Mouse (Mus musculus) intestine, embryonic 15.5 days (tissue): ENCODE measurements around the gene Prokr2. TPM values are rescaled to one million over a fixed set of nuclear protein-coding genes. Genes with fewer than 3 reads are reported as not detected.

Experiments used
- ATAC-seq: fragments of 200-750 bp; cut with Nextera tagmentation; 2 replicates; pipeline ENCODE4 v1.8.0; 2017; ENCODE audit warnings: moderate TSS enrichment, moderate library complexity
- H3K27ac ChIP-seq: fragments of 300-500 bp; sonication (generic); 2 replicates; pipeline ENCODE4 v1.5.1; 2015; ENCODE audit warnings: mild to moderate bottlenecking, inconsistent platforms
- H3K27me3 ChIP-seq: fragments of 300-500 bp; sonication (generic); replicated peaks from 2 replicates; pipeline ENCODE4 v1.6.1; 2015; ENCODE audit warnings: inconsistent platforms
- H3K36me3 ChIP-seq: fragments of 300-500 bp; sonication (generic); 2 replicates; pipeline ENCODE4 v1.6.1; 2015; ENCODE audit warnings: inconsistent platforms
- H3K4me1 ChIP-seq: fragments of 300-500 bp; sonication (generic); replicated peaks from 2 replicates; pipeline ENCODE4 v1.6.1; 2015; ENCODE audit warnings: inconsistent platforms
- H3K4me2 ChIP-seq: fragments of 300-500 bp; sonication (generic); replicated peaks from 2 replicates; pipeline ENCODE4 v1.6.1; 2015; ENCODE audit warnings: mild to moderate bottlenecking, inconsistent platforms
- H3K4me3 ChIP-seq: fragments of 300-500 bp; sonication (generic); replicated peaks from 2 replicates; pipeline ENCODE4 v1.5.1; 2015; ENCODE audit warnings: inconsistent platforms
- H3K9ac ChIP-seq: fragments of 300-500 bp; sonication (generic); 2 replicates; pipeline ENCODE4 v1.6.1; 2015; ENCODE audit warnings: inconsistent platforms
- H3K9me3 ChIP-seq: fragments of 300-500 bp; sonication (generic); 2 replicates; pipeline ENCODE4 v1.6.1; 2016; ENCODE audit warnings: inconsistent platforms
- WGBS: fragments of 180-500 bp; shearing (Covaris S2); methylation state at CpG from one replicate; pipeline ENCODE4 v1.1.7; 2015; 5-methylcytosine and 5-hydroxymethylcytosine counted together
- polyA plus RNA-seq: library from polyadenylated mRNA; unstranded; fragments of >200 nt; fragmentation: Nextera tagmentation; extraction: Ambion mirVana; gene quantifications from 2 replicates; pipeline ENCODE4 v1.2.1, GENCODE M21; 2015

The Prokr2 gene
- polyA plus RNA-seq: 0.21 and 0.34 TPM in 2 replicates

- Histone ChIP-seq H3K9me3 (no peaks in the 10 kb centered on the region), H3K9ac (peak within 1 kb of the TSS; percentile 1; the same call in 1 of the 2 replicates), H3K36me3 (no peaks in the 10 kb centered on the region), H3K27me3 (peaks cover 15% of the 10 kb centered on the region), H3K4me2 (peak within 1 kb of the TSS; percentile 97), H3K27ac (no peak within 1 kb of the TSS), H3K4me3 (peak within 1 kb of the TSS; percentile 47), H3K4me1 (peaks cover 7% of the 10 kb centered on the region; the same call in 1 of the 2 replicates)
- peak; percentile 65 for ATAC-seq
- WGBS: 1% methylated on average over 29 of the region's 29 CpGs
These were observed at the start of gene Prokr2 for GRCm38 (mm10) chr2:132385194-132385838. TSS of gene Prokr2 (minus strand) at chr2:132385447.

GRCm38 (mm10) chr2:132427160-132427941 is 42.1 kb upstream of the Prokr2 start:
- ATAC-seq: no peak
- Histone ChIP-seq H3K36me3 (no peaks in the 10 kb centered on the region), H3K9ac (no peak overlapping the region), H3K4me2 (no peak overlapping the region), H3K27ac (no peak overlapping the region), H3K4me1 (no peaks in the 10 kb centered on the region), H3K27me3 (no peaks in the 10 kb centered on the region), H3K4me3 (no peak overlapping the region), H3K9me3 (no peaks in the 10 kb centered on the region)
- 63% methylated on average over 17 of the region's 17 CpGs for WGBS

- H3K4me1 ChIP-seq: no peaks in the 10 kb centered on the region
- no peaks in the 10 kb centered on the region for H3K27me3 ChIP-seq
- no peak overlapping the region for H3K27ac ChIP-seq
- no peak overlapping the region for H3K4me3 ChIP-seq
- ATAC-seq: no peak
- no peaks in the 10 kb centered on the region for H3K9me3 ChIP-seq
- no peaks in the 10 kb centered on the region for H3K36me3 ChIP-seq
- H3K4me2 ChIP-seq: no peak overlapping the region
- WGBS: 65% methylated on average over 6 of the region's 6 CpGs
- no peak overlapping the region for H3K9ac ChIP-seq
These were observed 40.3 kb upstream of the Prokr2 start for GRCm38 (mm10) chr2:132425576-132425975.

- H3K9me3 ChIP-seq: no peaks in the 10 kb centered on the region
- no peaks in the 10 kb centered on the region for H3K27me3 ChIP-seq
- no peak overlapping the region for H3K4me3 ChIP-seq
- no peak overlapping the region for H3K4me2 ChIP-seq
- H3K4me1 ChIP-seq: no peaks in the 10 kb centered on the region
- 67% methylated on average over 7 of the region's 7 CpGs for whole genome bisulfite sequencing
- no peaks in the 10 kb centered on the region for H3K36me3 ChIP-seq
- no peak overlapping the region for H3K27ac ChIP-seq
- no peak overlapping the region for H3K9ac ChIP-seq
- no peak for ATAC-seq
These were observed 38.3 kb upstream of the Prokr2 start for GRCm38 (mm10) chr2:132423411-132424047.

GRCm38 (mm10) chr2:132422846-132423245 is 37.6 kb upstream of the Prokr2 start:
- 84% methylated on average over 9 of the region's 9 CpGs for WGBS

GRCm38 (mm10) chr2:132418414-132418813 is 33.2 kb upstream of the Prokr2 start:
- Histone ChIP-seq H3K9ac (no peak overlapping the region), H3K36me3 (no peaks in the 10 kb centered on the region), H3K4me3 (no peak overlapping the region), H3K4me2 (no peak overlapping the region), H3K27me3 (no peaks in the 10 kb centered on the region), H3K27ac (no peak overlapping the region), H3K4me1 (no peaks in the 10 kb centered on the region), H3K9me3 (no peaks in the 10 kb centered on the region)
- WGBS: 88% methylated on average over 2 of the region's 2 CpGs
- no peak for ATAC-seq

More at GRCm38 (mm10) chr2:132422846-132423245, 37.6 kb upstream of the Prokr2 start:
- no peaks in the 10 kb centered on the region for H3K9me3 ChIP-seq
- no peak overlapping the region for H3K4me3 ChIP-seq
- H3K9ac ChIP-seq: no peak overlapping the region
- H3K27me3 ChIP-seq: no peaks in the 10 kb centered on the region
- no peak overlapping the region for H3K27ac ChIP-seq
- no peaks in the 10 kb centered on the region for H3K36me3 ChIP-seq
- H3K4me2 ChIP-seq: no peak overlapping the region
- ATAC-seq: no peak
- H3K4me1 ChIP-seq: no peaks in the 10 kb centered on the region

GRCm38 (mm10) chr2:132410126-132410525 is 24.9 kb upstream of the Prokr2 start:
- H3K27me3 ChIP-seq: no peaks in the 10 kb centered on the region
- no peaks in the 10 kb centered on the region for H3K4me1 ChIP-seq
- H3K4me2 ChIP-seq: no peak overlapping the region
- no peaks in the 10 kb centered on the region for H3K9me3 ChIP-seq
- no peak overlapping the region for H3K9ac ChIP-seq
- WGBS: 85% methylated on average over 4 of the region's 4 CpGs
- no peak for ATAC-seq
- no peaks in the 10 kb centered on the region for H3K36me3 ChIP-seq
- no peak overlapping the region for H3K4me3 ChIP-seq
- no peak overlapping the region for H3K27ac ChIP-seq

- no peak overlapping the region for H3K9ac ChIP-seq
- ATAC-seq: no peak
- peaks cover 9% of the 10 kb centered on the region; the same call in 1 of the 2 replicates for H3K9me3 ChIP-seq
- no peak overlapping the region for H3K4me2 ChIP-seq
- H3K27ac ChIP-seq: no peak overlapping the region
- no peak overlapping the region for H3K4me3 ChIP-seq
- no peaks in the 10 kb centered on the region for H3K27me3 ChIP-seq
- no peaks in the 10 kb centered on the region for H3K36me3 ChIP-seq
- WGBS: 85% methylated on average over 8 of the region's 8 CpGs
- no peaks in the 10 kb centered on the region for H3K4me1 ChIP-seq
These were observed 12.9 kb upstream of the Prokr2 start for GRCm38 (mm10) chr2:132398136-132398535.

- H3K9me3 ChIP-seq: peaks cover 9% of the 10 kb centered on the region; the same call in 1 of the 2 replicates
- no peaks in the 10 kb centered on the region for H3K4me1 ChIP-seq
- no peak for ATAC-seq
- H3K27me3 ChIP-seq: no peaks in the 10 kb centered on the region
- H3K9ac ChIP-seq: no peak overlapping the region
- 59% methylated on average over 1 of the region's 1 CpGs for WGBS
- H3K4me3 ChIP-seq: no peak overlapping the region
- no peaks in the 10 kb centered on the region for H3K36me3 ChIP-seq
- no peak overlapping the region for H3K4me2 ChIP-seq
- H3K27ac ChIP-seq: no peak overlapping the region
These were observed 10.5 kb upstream of the Prokr2 start for GRCm38 (mm10) chr2:132395753-132396152.

GRCm38 (mm10) chr2:132390607-132391160 is 5.4 kb upstream of the Prokr2 start:
- H3K27me3 ChIP-seq: no peaks in the 10 kb centered on the region
- H3K4me3 ChIP-seq: no peak overlapping the region
- no peaks in the 10 kb centered on the region for H3K36me3 ChIP-seq
- ATAC-seq: no peak
- H3K4me2 ChIP-seq: no peak overlapping the region
- no peaks in the 10 kb centered on the region for H3K4me1 ChIP-seq
- H3K9ac ChIP-seq: no peak overlapping the region
- 88% methylated on average over 8 of the region's 8 CpGs for WGBS
- H3K9me3 ChIP-seq: no peaks in the 10 kb centered on the region
- H3K27ac ChIP-seq: no peak overlapping the region

GRCm38 (mm10) chr2:132389562-132389961 is 4.3 kb upstream of the Prokr2 start:
- no peak for ATAC-seq
- WGBS: 18% methylated on average over 7 of the region's 7 CpGs
- Histone ChIP-seq H3K27ac (no peak overlapping the region), H3K36me3 (no peaks in the 10 kb centered on the region), H3K4me2 (no peak overlapping the region), H3K4me3 (no peak overlapping the region), H3K9me3 (no peaks in the 10 kb centered on the region), H3K9ac (no peak overlapping the region), H3K27me3 (peaks cover 6% of the 10 kb centered on the region), H3K4me1 (0 out of 2 replicates have a peak, but pooled peaks cover 3% of the 10 kb centered on the region)
